Mouse (Mus musculus) limb, embryonic 12.5 days (tissue): ENCODE results near the gene Ids. TPM values are rescaled to one million over a fixed set of nuclear protein-coding genes. Genes with fewer than 3 reads are reported as not detected.
A peak's percentile ranks its signal among the peaks of the same experiment; 100 is the strongest.
"Not testable (repeated sequence)": the region's sequence is repeated elsewhere in the genome, so short reads cannot be mapped to it uniquely, and the experiment has no call there.

Source experiments
- ATAC-seq: fragments of 200-750 bp; cut with Nextera tagmentation; 2 replicates; pipeline ENCODE4 v1.8.0; 2017; ENCODE audit warnings: low read depth, moderate TSS enrichment; ENCODE audit not compliant: insufficient number of reproducible peaks, insufficient read depth, low FRiP score, low TSS enrichment
- H3K27ac ChIP-seq: fragments of 300-500 bp; sonication (generic); 2 replicates; pipeline ENCODE4 v1.5.1; 2016; ENCODE audit warnings: mild to moderate bottlenecking, moderate library complexity
- H3K27me3 ChIP-seq: fragments of 300-500 bp; sonication (generic); 2 replicates; pipeline ENCODE4 v1.6.1; 2016; ENCODE audit warnings: mild to moderate bottlenecking, moderate library complexity
- H3K36me3 ChIP-seq: fragments of 300-500 bp; sonication (generic); 2 replicates; pipeline ENCODE4 v1.6.1; 2016; ENCODE audit warnings: mild to moderate bottlenecking, moderate library complexity
- H3K4me1 ChIP-seq: fragments of 300-500 bp; sonication (generic); replicated peaks from 2 replicates; pipeline ENCODE4 v1.6.1; 2016
- H3K4me2 ChIP-seq: fragments of 300-500 bp; sonication (generic); 2 replicates; pipeline ENCODE4 v1.6.1; 2016; ENCODE audit warnings: mild to moderate bottlenecking, moderate library complexity
- H3K4me3 ChIP-seq: fragments of 300-500 bp; sonication (generic); replicated peaks from 2 replicates; pipeline ENCODE4 v1.5.1; 2016; ENCODE audit warnings: mild to moderate bottlenecking
- H3K9ac ChIP-seq: fragments of 300-500 bp; sonication (generic); replicated peaks from 2 replicates; pipeline ENCODE4 v1.6.1; 2016; ENCODE audit warnings: mild to moderate bottlenecking, moderate library complexity
- H3K9me3 ChIP-seq: fragments of 300-500 bp; sonication (generic); 2 replicates; pipeline ENCODE4 v1.6.1; 2016; ENCODE audit warnings: mild to moderate bottlenecking, moderate library complexity
- WGBS: fragments of 180-500 bp; shearing (Covaris S2); methylation state at CpG from one replicate; pipeline ENCODE4 v1.1.7; 2016; 5-methylcytosine and 5-hydroxymethylcytosine counted together
- polyA plus RNA-seq: library from polyadenylated mRNA; unstranded; fragments of >200 nt; fragmentation: Nextera tagmentation; extraction: Ambion mirVana; gene quantifications from 2 replicates; pipeline ENCODE4 v1.2.1, GENCODE M21; 2016

Ids gene
- polyA plus RNA-seq: 2.8 and 3.0 TPM in 2 replicates

DNA sequence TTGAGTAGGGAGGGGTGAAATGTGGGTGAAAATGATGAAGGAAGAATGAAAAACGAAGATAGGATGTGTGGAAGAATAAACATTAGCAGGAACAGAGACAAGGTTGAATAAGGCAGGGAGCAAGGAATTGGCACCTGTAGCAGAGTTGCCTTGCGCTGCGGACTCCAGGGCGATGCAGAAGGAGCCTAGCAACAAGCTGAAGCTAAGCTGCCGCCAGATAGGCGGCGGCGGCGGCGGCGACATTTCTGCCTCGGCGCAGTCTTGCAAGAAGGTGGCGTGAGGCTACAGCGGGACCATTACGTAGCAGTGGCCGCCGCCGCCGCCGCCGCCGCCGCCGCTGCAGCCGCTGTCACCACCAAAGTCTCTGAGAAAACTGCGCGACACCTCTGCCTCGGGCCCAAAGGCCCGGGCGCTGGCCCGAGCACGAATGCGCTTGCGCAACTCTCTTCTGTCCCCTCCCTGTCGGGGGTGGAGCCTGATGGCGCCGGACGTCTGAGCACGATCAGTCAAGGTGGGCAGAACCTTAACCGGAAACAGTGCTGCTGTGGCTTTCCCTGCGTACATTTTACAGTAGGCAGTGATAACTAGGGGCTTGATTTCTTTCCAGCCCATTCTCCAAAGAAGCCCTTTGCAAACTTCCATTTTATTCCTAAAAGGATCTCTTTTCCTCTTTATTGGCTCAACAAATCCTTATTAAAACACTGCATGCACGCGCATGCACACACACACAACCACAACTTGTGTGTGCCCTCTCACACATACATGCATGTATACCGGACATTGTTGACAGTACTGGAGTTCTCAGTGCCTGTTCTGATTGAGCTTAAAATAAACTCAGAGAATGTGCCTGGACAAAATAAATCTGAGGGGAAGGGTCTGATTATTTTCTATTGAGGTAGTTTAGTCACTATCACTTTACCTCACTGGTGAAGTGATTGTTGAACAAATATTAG is at the start of gene Ids:
Gene Ids (minus strand): TSS at position 424 of the 953 bp plus-strand sequence.
- Histone ChIP-seq H3K4me2 (peak within 1 kb of the TSS; percentile 55), H3K9ac (peak within 1 kb of the TSS; percentile 37; the same call in 1 of the 2 replicates), H3K4me3 (peak within 1 kb of the TSS; percentile 52), H3K4me1 (no peaks in the 10 kb centered on the region), H3K36me3 (peaks cover 5% of the 10 kb centered on the region; the same call in 1 of the 2 replicates), H3K27ac (peak within 1 kb of the TSS; percentile 59), H3K27me3 (peaks cover 5% of the 10 kb centered on the region; the same call in 1 of the 2 replicates), H3K9me3 (no peaks in the 10 kb centered on the region)
- peak; percentile 93 for ATAC-seq
- WGBS: 17% methylated on average over 43 of the region's 45 CpGs

DNA sequence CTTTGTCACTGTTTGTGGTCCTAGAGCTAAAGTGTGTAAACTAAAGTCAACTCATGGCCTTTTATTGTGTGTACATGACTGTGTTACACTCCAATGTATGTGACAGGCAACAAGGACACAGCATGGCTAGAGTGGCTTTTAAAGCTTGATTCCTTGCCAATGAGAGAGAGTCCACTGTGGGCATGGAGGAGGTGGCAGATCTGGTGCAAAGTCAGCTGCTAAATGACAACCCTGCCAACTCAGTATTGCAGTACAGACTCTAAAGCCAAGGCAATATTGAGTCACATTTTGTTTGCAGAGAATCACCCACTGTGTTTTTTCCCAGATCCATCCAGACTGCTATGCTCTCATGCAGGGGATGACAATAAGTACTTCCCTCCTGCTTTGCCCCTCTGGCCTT is 27.8 kb upstream of the Ids start:
- not testable (repeated sequence) for ATAC-seq, H3K4me2 ChIP-seq

DNA sequence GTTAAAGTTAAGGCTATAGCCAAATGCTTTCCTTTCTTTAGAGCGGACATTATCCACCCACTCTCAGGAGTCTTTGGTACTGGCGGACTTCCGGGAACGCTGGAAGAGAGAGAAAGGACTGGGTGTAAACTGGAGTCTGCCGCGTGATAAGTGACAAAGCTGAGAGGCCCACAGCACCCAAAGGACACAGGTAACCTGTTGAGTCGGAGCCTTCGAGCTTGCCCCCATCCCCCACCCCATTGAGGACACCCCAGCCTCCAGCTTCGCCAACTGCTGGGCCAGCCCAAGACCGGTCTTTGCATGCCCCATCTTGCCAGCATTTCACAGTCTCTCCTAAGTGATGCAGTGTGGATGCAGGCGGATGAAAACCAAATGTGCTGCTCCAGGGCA is 21.1 kb upstream of the Ids start:
- ATAC-seq: peak; percentile 66
- peak overlapping the region; percentile 73 for H3K27ac ChIP-seq
- 18% methylated on average over 11 of the region's 11 CpGs for WGBS

More for the DNA sequence above, 27.8 kb upstream of the Ids start:
- not testable (repeated sequence) for H3K9me3 ChIP-seq, H3K27ac ChIP-seq, H3K4me1 ChIP-seq, H3K36me3 ChIP-seq, H3K9ac ChIP-seq, H3K27me3 ChIP-seq, H3K4me3 ChIP-seq

DNA sequence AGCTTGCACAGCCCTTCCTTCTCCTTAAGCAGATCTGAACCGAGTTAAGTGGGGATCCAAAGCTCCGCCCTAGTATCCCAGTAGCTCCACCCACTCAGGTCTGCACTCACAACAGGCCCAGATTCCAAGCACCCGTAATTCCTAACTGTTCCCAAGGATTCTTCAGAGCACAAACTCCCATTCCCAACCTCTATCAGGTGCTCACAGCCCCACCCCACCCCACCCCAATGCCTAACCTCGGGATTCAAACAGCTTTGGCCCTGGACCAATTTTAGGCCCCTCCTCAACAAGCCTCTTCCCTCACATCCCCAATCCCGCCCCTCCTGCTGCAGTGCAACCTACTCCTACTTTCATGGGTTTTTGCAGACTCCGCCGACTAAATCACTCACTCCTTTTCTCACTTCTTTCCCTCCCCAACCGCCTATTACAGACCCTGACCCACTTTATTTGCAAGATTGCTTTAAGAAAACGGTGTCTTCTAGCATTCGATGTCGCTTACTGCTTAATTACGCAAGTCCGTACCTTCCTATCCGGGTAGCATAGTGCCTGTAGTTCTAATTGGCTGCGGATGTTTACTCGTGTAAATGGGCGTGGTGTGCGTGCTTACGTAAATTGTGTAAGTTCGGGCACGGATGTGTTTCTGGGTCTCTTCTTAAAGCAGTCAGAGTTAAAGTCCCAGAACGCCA is 20.5 kb upstream of the Ids start, which contains the start of gene 1110012L19Rik:
Gene 1110012L19Rik (plus strand): TSS at position 602 of the 686 bp plus-strand sequence.
- Histone ChIP-seq H3K4me2 (peak within 1 kb of the TSS; percentile 50), H3K36me3 (peaks cover 5% of the 10 kb centered on the region; the same call in 1 of the 2 replicates), H3K9ac (peak within 1 kb of the TSS; percentile 67), H3K27ac (peak within 1 kb of the TSS; percentile 73), H3K27me3 (no peaks in the 10 kb centered on the region), H3K9me3 (no peaks in the 10 kb centered on the region), H3K4me3 (peak within 1 kb of the TSS; percentile 54), H3K4me1 (peaks cover 3% of the 10 kb centered on the region; the same call in 1 of the 2 replicates)
- ATAC-seq: peak; percentile 93
- WGBS: 19% methylated on average over 22 of the region's 22 CpGs

More for the DNA sequence above, 21.1 kb upstream of the Ids start:
- Histone ChIP-seq H3K9ac (peak overlapping the region; percentile 67), H3K4me3 (peak overlapping the region; percentile 54), H3K4me1 (peaks cover 3% of the 10 kb centered on the region; the same call in 1 of the 2 replicates), H3K4me2 (peak overlapping the region; percentile 50), H3K9me3 (no peaks in the 10 kb centered on the region), H3K27me3 (no peaks in the 10 kb centered on the region), H3K36me3 (peaks cover 5% of the 10 kb centered on the region; the same call in 1 of the 2 replicates)

DNA sequence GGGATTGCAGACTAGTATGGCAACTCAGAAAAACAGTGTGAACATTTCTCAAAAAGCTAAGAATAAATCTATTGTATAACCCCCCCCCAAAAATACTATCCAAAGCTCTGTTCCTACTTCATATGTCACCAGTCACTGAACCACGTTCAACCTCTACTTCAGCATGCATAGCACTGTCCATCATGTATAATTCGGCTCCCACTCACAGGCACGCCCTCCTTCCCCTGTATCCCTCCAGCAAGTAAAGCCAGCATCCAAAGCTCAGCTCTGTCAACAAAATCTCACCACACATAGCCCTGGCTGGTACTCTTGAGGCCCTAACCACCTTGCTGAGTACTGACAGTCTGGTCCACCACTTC is 20.0 kb upstream of the Ids start:
- H3K9ac ChIP-seq: no peak overlapping the region
- H3K4me2 ChIP-seq: peak overlapping the region; percentile 49
- H3K4me1 ChIP-seq: peaks cover 3% of the 10 kb centered on the region; the same call in 1 of the 2 replicates
- 0 out of 2 replicates have a peak, but pooled peaks have one; percentile 24 for ATAC-seq
- H3K9me3 ChIP-seq: no peaks in the 10 kb centered on the region
- H3K36me3 ChIP-seq: peaks cover 5% of the 10 kb centered on the region; the same call in 1 of the 2 replicates
- H3K27me3 ChIP-seq: no peaks in the 10 kb centered on the region
- H3K4me3 ChIP-seq: peak overlapping the region; percentile 54
- WGBS: 68% methylated on average over 3 of the region's 3 CpGs
- peak overlapping the region; percentile 73; the same call in 1 of the 2 replicates for H3K27ac ChIP-seq

DNA sequence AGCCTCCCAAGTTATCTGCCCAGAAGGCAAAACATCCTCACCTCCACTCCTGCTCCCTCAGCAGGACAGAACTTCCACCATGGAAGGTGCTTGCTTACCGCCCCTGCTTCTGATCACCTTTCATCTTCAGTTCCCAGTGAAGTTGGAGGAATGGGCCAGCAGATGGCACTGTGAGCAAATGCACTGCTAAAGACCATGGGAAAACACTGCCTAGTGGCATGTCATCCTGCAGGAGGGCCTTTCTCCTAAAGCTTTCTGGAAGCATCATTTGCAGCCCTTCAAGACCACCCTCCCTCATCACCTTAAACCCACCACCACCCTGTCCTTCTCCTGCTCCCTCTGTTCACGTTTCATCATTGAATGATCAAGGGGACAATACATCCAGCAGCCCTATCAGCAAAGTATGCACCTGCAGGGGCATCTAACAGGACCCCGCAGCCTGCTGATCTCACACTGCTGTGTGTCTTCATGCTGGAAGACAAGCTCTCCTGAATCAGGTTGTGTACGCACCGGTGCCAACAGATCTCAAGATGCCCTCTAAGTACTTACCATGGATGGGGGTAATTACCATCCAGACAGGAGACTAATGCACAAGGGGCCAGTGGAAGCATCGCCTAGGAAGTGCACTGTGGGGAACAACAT is 9.7 kb upstream of the Ids start:
- not testable (repeated sequence) for ATAC-seq, H3K27me3 ChIP-seq, H3K27ac ChIP-seq, H3K9ac ChIP-seq, H3K36me3 ChIP-seq, H3K4me1 ChIP-seq, H3K9me3 ChIP-seq, H3K4me3 ChIP-seq, H3K4me2 ChIP-seq
- WGBS: 65% methylated on average over 6 of the region's 6 CpGs

DNA sequence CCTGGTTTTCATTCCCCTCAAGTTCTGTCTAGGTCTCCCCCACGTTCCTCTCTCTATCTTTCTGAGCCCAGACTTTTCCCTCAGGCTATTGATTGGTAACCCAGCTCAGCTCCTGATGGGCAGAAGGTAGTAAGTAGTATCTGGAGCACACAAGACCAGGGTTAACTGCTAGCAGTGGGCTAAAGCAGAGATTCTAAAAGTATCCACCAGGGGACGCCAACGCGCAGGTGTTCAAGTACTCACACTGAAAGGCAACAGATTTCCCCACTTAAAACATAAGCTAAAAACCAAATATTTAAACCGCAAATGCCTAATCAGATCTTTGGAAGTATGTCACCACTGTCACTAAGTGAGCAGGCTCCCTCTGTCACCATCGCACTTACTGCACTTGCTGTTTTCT is 4.9 kb upstream of the Ids start:
- WGBS: 17% methylated on average over 2 of the region's 6 CpGs
- H3K4me3 ChIP-seq, H3K36me3 ChIP-seq, ATAC-seq, H3K27me3 ChIP-seq, H3K9ac ChIP-seq, H3K9me3 ChIP-seq, H3K4me1 ChIP-seq, H3K4me2 ChIP-seq, H3K27ac ChIP-seq: not testable (repeated sequence)

DNA sequence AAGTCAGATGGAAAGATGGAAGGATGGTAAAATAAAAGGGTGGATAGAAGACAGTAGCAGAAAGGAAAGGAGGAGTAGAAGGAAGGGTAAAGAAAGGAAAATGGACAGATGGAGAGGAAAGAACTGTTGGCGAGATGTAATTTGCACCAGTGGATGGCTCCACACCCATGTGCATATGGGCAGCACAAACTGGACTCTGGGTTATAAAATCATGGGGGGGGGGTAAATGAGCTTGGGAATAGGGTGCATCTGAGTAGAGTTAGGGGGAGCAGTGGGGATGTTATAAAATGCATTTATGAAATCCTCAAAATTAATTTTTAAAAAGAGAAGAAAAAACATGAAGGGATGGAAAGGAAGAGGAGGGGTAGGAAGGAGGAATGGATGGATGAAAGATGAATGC is 682 bp downstream of the Ids start:
- no peaks in the 10 kb centered on the region for H3K4me1 ChIP-seq
- H3K27me3 ChIP-seq: peaks cover 5% of the 10 kb centered on the region; the same call in 1 of the 2 replicates
- peak overlapping the region; percentile 52 for H3K4me3 ChIP-seq
- H3K27ac ChIP-seq: no peak overlapping the region
- ATAC-seq: no peak
- 0 out of 2 replicates have a peak overlapping the region, but pooled peaks have one; percentile 31 for H3K9ac ChIP-seq
- peak overlapping the region; percentile 55 for H3K4me2 ChIP-seq
- no peaks in the 10 kb centered on the region for H3K9me3 ChIP-seq
- WGBS: 68% methylated on average over 1 of the region's 1 CpGs
- H3K36me3 ChIP-seq: peaks cover 5% of the 10 kb centered on the region; the same call in 1 of the 2 replicates

DNA sequence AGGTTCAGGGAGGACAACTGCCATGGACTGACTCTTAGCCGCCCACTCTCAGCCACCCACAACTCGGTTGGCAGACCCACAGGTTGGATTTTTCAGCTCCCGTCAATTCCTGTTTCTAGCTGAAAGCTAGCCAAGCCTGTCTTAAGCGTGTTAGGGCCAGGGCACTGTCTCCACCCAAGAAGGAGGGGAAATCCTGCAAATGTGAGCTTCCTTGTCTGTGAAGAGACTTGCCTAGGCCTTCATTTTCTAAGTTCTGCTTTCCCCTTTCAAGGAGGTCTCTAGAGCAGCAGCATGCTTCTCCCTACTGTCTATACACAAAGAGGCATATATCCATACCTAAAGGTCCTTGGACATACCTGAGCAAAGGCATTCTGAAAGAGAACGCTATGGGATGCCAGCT is 1.4 kb downstream of the Ids start:
- Histone ChIP-seq H3K4me3 (no peak overlapping the region), H3K9me3 (no peaks in the 10 kb centered on the region), H3K4me2 (peak overlapping the region; percentile 55), H3K9ac (no peak overlapping the region), H3K36me3 (peaks cover 7% of the 10 kb centered on the region; the same call in 1 of the 2 replicates), H3K27ac (no peak overlapping the region), H3K27me3 (peaks cover 5% of the 10 kb centered on the region; the same call in 1 of the 2 replicates), H3K4me1 (no peaks in the 10 kb centered on the region)
- WGBS: 94% methylated on average over 5 of the region's 5 CpGs
- 0 out of 2 replicates have a peak, but pooled peaks have one; percentile 14 for ATAC-seq

DNA sequence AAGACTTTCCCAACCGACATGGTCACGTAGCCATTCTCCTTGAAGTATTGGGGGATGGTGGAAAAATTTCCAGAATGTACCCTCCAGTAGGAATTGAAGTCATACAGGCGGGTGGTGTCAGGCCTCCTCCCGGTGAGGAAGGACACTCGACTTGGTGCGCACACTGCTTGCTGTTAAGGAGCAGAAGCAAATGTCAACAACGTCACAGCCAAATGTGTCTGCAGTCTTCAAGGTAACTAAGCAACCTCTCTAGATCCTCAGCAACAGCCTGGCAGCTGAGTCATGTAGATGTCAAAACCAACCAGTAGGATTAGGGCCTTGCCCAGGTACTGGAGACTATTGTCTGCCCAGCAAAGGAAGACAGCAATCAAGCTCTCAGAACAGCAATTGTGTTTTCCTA is 1.9 kb downstream of the Ids start:
- 84% methylated on average over 7 of the region's 7 CpGs for WGBS
- no peak overlapping the region for H3K27ac ChIP-seq
- no peaks in the 10 kb centered on the region for H3K9me3 ChIP-seq
- no peak overlapping the region for H3K4me2 ChIP-seq
- no peak overlapping the region for H3K9ac ChIP-seq
- ATAC-seq: no peak
- H3K4me1 ChIP-seq: no peaks in the 10 kb centered on the region
- peaks cover 5% of the 10 kb centered on the region; the same call in 1 of the 2 replicates for H3K27me3 ChIP-seq
- H3K36me3 ChIP-seq: peaks cover 12% of the 10 kb centered on the region; the same call in 1 of the 2 replicates
- no peak overlapping the region for H3K4me3 ChIP-seq
